Mouse (Mus musculus) stomach, postnatal 0 days (tissue): Measurements from ENCODE around the gene Asb13.

Experiments
- CTCF ChIP-seq: IDR thresholded peaks from 2 replicates; pipeline ENCODE4 v1.5.1; 2016; ENCODE audit warnings: antibody characterized with exemption, low read depth, mild to moderate bottlenecking, moderate library complexity
- EP300 ChIP-seq: optimal IDR thresholded peaks from 2 replicates; pipeline ENCODE3; 2016; ENCODE audit warnings: antibody characterized with exemption

- TF ChIP-seq EP300 = no peak
- TF ChIP-seq CTCF = no peak
These were observed 24.1 kb upstream of the Asb13 start for GRCm38 (mm10) chr13:3609780-3610117.
